Mouse (Mus musculus): Measurements from ENCODE around the gene Aars2.
A peak's percentile ranks its signal among the peaks of the same experiment; 100 is the strongest.

The Aars2 gene

GRCm38 (mm10) chr17:45502324-45502723, 4.3 kb upstream of the Aars2 start:
- DNase-seq: peak; percentile 24

DNA sequence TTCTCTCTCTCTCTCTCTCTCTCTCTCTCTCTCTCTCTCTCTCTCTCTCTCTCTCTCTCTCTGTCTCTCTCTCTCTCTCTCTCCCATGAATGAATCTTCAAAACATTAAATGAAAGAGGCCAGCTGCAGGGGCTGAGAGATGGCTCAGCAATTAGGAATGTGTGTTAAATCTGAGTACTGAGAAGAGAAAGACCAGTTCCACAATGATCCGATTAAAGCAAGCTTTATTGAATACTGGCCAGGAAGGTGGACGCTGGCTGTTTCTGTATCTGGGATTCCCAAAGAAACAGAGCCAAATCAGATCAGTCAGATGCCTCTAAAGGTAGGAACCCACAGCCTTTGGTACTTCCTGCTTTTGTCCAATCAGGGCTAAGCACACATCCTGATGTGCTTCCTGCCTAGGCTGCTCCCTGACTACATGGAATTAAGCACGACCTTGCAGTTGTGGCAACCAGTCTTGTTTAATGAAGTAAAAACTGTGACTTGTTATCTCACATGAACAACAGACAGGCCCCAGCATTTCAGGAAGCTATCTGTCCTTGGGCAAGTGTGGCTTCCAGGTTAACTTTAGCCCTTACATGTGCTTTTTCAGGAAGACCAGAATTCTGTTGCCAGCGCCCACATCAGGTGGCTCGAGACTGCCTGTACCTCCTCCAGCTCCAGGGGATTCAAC, 3.2 kb upstream of the Aars2 start:
- DNase-seq: peak; percentile 27

DNA sequence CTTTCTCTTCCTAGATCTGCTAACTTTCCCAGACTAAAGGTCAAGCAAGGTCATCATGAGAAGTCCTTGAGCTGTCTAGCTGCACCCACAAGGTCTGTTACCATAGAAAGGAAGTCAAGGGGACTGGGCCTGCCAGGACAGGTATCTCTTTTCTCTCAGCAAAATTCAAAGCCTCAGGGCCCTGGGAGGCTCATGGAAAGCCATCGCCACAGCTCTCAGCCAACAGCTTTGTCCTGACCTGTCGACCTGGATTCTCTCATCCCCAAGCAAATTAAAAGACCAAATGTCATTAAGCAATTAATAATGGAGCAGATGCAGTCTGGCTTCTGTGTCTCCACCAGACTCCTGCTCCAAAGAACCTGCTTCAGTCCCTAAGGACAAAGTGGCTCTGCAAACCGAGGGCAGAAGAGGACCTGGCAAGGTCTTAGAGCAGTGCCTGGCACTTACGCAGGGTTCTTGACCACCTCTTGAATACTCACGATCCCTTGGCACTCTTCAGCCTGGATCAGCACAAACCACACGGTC, 638 bp upstream of the Aars2 start:
- peak; percentile 14 for DNase-seq

- no peak for DNase-seq
These were observed 4.2 kb downstream of the Aars2 start for GRCm38 (mm10) chr17:45510871-45511270.

GRCm38 (mm10) chr17:45511757-45512156, 5.1 kb downstream of the Aars2 start:
- no peak for DNase-seq

DNA sequence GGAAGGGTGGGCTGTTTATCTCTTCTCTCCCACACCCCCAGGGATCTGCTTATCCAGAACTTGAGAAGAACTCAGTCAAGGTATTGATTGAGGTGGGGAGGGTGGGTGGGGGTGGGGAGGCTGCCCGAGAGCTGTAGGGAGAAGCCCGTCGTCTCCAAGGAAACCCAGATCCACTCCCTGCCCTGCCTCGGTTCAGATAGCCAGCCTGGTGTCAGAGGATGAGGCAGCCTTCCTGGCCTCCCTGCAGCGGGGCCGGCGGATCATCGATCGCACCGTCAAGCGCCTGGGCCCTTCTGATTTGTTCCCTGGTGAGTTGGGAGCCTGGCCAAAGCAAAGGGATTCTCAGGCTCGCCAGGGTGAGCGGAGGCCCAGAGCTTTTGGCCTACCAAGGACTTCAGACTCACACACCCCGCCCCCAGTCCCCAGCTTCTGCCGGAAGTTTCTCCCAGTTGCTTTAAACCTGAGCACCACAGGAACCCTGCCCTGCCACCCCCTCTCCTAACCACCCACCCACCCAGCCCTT, 8.6 kb downstream of the Aars2 start:
- DNase-seq: no peak

- DNase-seq: peak; percentile 3
These were observed 9.2 kb downstream of the Aars2 start for GRCm38 (mm10) chr17:45515806-45516205.

DNA sequence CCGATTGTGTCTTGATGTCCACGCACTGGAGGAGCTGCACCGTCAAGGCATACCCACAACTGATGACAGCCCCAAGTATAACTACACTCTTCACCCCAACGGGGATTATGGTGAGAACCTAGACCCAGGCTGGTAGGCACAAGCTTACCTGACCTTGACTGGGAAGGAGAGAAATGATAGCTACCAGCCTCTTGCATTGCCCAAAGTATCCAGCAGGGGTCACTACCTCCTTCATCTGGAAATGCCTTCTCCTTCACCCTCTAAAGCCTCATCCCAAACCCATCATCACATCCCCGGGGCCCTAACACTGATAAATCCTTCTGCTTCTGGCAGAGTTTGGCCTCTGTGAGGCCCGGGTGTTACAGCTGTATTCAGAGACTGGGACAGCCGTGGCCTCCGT, 9.8 kb downstream of the Aars2 start:
- DNase-seq: peak; percentile 77

DNA sequence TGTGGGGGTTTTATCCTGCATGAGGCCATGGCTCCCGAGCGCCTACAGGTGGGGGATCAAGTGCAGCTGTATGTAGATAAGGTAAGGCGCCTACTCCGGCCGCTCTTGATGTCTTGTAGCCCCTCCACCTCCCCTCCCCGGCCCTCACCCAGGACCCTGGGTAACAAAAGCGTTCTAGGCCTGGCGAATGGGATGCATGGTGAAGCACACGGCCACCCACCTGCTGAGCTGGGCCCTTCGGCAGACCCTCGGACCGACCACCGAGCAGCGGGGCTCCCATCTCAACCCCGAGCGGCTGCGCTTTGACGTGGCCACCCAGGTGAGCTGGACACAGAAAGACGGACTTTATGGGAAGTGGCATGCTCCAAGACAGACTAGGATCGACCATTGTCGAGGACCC, 10.5 kb downstream of the Aars2 start:
- DNase-seq: no peak

- no peak for DNase-seq
These were observed 11.0 kb downstream of the Aars2 start for GRCm38 (mm10) chr17:45517549-45518215.

- no peak for DNase-seq
These were observed 12.3 kb downstream of the Aars2 start for GRCm38 (mm10) chr17:45518766-45519475.

- DNase-seq: no peak
These were observed 13.5 kb downstream of the Aars2 start for GRCm38 (mm10) chr17:45520136-45520535.

DNA sequence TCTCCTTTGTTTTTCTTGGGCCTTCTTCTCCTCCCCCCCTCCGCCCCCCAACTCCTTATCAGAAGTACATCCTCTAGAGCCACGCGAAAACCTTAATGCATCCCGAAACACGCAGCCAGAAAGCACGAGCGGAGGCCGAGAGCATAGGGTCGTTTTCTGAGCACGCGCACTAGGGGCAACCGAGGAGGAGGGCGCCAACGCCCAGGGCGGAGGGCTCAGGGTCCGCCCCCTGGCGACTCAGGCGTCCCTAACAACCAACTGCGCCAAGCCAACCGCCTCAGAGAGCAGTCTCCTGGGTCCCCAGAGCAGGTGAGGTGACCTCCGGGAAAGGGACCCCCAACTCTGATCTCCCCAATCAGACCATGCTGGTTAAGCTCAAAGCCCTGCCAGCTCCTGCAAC, 16.6 kb downstream of the Aars2 start, which contains the start of gene Tcte1:
Tcte1 (plus strand) TSS at position 172 of the 400 bp plus-strand sequence.
- peak; percentile 77 for DNase-seq

DNA sequence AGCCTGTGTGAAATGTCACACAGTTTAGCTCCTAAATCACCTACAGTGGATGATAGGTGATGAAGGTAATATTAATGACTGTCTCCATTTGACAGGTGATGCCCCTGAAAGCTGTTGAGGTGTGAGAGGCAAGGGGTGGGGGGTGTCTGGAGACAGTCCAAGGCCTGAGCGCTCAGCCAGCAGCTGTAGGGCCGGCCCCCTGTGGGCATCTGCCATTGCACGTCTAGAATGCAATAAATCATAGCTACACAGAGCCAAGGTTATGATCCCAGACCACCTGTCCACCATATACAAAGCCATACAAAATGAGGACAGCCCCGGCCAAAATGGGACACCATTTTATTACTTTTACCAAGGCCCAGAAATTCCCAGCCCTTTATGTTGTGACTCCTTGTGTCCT, 18.3 kb downstream of the Aars2 start:
- DNase-seq: no peak

DNA sequence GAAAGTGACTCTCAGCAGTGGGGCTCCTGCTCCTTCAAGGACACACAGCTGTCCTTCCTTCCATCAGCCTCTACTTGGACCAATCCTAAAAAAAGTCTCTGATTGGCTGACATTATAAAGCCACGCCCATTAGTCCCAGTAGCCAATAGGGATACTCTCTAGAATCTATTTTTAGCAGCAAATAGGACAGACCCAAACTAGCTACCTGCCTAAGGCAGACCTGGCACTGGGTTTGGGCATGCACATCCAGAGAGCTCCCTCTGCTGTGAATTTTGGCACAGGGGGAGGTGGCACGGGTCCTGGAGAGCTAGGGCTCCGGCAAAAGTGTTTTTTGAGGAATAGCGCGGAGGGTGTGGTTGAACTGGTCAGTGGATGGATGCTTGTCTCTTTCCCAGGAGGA, 19.9 kb downstream of the Aars2 start:
- DNase-seq: no peak

GRCm38 (mm10) chr17:45530346-45530782, 23.7 kb downstream of the Aars2 start:
- DNase-seq: no peak

DNA sequence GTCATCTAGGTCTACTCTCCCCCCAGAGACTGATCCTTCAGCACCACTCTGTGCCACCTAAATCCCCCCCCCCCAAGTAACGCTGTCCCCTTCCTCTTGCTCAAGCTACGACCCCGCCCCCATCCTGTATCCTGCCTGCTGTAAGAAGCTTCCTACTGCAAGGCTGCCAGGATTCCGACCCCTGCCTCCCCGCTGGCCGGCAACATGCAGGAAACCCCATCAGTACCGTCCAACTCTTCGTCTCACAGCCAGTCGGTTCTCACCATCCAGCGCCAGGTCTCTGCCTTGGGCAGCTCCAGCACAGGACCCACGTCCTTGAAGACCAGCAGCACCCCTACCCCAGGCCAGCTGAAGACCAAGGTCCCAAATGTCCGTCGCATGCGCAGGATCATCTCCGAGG, 26.3 kb downstream of the Aars2 start:
- no peak for DNase-seq

- peak; percentile 42 for DNase-seq
These were observed 29.6 kb downstream of the Aars2 start for GRCm38 (mm10) chr17:45536264-45536663.

DNA sequence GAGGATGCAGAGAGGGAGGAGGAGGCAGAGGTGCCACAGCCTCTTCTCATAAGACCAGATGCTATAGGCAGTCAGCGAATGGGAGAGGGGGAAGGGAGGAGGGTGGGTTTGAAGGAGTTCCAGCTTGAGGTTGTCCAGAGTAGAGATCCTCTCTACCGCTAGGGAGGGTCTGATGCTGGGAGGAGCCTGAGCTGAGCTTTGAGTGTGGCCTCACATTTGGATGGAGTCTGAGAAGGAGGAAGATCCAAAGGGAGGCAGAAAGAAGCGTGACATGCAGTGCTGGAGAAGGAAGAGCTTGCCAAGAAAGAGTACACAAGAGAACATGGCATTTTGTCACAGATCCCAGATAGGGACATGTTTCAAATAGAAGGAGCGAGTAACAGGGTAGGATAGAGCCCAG, 31.8 kb downstream of the Aars2 start:
- no peak for DNase-seq

DNA sequence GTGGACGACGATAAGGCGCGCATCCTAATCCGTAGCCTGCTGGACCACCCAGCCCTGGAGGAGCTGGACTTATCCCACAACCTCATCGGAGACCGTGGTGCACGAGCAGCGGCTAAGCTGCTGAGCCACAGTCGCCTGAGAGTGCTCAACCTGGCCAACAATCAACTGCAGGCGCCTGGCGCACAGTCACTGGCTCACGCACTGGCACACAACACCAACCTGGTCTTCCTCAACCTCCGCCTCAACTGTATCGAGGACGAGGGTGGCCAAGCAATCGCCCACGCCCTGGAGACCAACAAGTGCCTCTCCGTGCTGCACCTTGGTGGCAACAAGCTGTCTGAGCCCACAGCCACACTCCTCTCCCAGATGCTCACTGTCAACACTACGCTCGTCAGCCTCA, 33.0 kb downstream of the Aars2 start:
- DNase-seq: no peak

- no peak for DNase-seq
These were observed 35.5 kb downstream of the Aars2 start for GRCm38 (mm10) chr17:45542129-45542528.

- DNase-seq: no peak
These were observed 36.1 kb downstream of the Aars2 start for GRCm38 (mm10) chr17:45542705-45543104.

- DNase-seq: no peak
These were observed 36.5 kb downstream of the Aars2 start for GRCm38 (mm10) chr17:45543115-45543514.

Measured in thymus, postnatal 14 days (tissue).